25 mouse cellular contexts compared by ENCODE assay signal in the genomic region with DNA sequence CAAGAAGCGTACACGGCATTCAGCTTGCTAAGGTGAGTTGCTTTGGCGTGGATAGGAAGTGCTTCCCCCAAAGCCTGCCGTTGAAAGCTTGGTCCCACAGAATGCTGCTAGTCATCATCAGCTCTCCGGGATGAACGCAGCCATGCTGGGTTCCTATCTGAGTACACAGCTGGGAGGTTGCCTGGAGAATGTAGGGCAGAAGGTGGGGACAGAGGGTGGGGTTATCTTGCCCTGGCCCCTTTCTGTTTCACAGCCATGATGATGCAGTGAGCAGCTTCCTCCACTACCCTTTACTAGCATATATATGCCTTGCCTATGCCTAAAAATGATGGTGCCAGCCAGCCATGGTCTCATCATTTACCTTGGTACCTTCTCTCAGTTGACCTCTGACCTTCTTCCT.
A peak's percentile ranks its signal among the peaks of the same experiment; 100 is the strongest.
DNase-seq lines count a peak whose midpoint lies in the region; ATAC-seq and TF ChIP-seq lines count a peak whose summit lies in the region.
"Had no signal": no experiment of that assay in that cellular context is flagged by ENCODE, and none has a peak within 500 bp of the region (broad histone marks: within the 10 kb centered on the region; RNA-seq: fewer than 3 reads in every experiment).

No protein-coding gene starts in this region.

- peak overlapping the region; percentile 31; the same call in 1 of the 2 replicates for H3K4me2 ChIP-seq in liver, embryonic 14.5 days (ENCODE audit: low read depth)
- H3K4me2 ChIP-seq: embryonic facial prominence, embryonic 12.5 days; heart, embryonic 12.5 days; hindbrain, embryonic 15.5 days; midbrain, embryonic 11.5 days; neural tube, embryonic 12.5 days had no signal

- H3K4me1 ChIP-seq in heart, embryonic 10.5 days, result peaks cover 5% of the 10 kb centered on the region
- H3K4me1 ChIP-seq in liver, embryonic 14.5 days (replicated peaks; ENCODE audit: control insufficient read depth in 2 of 2, insufficient read depth in 2 of 2, low read length in 1 of 2), result peaks cover 0 to 9% of the 10 kb centered on the region in 2 experiments; a peak in 2 of 4 replicates
- H3K4me1 ChIP-seq: embryonic facial prominence, embryonic 12.5 days; hindbrain, embryonic 15.5 days; neural tube, embryonic 12.5 days had no signal

- H3K9me3 ChIP-seq in heart, embryonic 10.5 days, result no peaks in the 10 kb centered on the region
- H3K9me3 ChIP-seq in liver, embryonic 14.5 days (ENCODE audit: control insufficient read depth, low read length), result no peaks in the 10 kb centered on the region
- H3K9me3 ChIP-seq: embryonic facial prominence, embryonic 12.5 days; G1E; heart, embryonic 12.5 days; hindbrain, embryonic 15.5 days; neural tube, embryonic 12.5 days had no signal

- no peak overlapping the region for H3K9ac ChIP-seq in liver, embryonic 14.5 days (replicated peaks)
- H3K9ac ChIP-seq: embryonic facial prominence, embryonic 12.5 days; heart, embryonic 12.5 days; hindbrain, embryonic 15.5 days; neural tube, embryonic 12.5 days had no signal

- ATAC-seq in liver, embryonic 14.5 days (ENCODE audit: insufficient read depth), result peak; percentile 82
- ATAC-seq in megakaryocyte-erythroid progenitor cell, adult 5-6 weeks (replicated peaks; ENCODE audit: low FRiP score, low TSS enrichment, poor library complexity, severe bottlenecking), result peak; percentile 55; the same call in 1 of the 2 replicates
- ATAC-seq: forebrain, embryonic 14.5 days; inflammation-experienced regulatory T-cells, adult 6 months; midbrain, embryonic 16.5 days had no signal

- 43% methylated on average over 6 of the region's 6 CpGs for WGBS in heart, embryonic 10.5 days
- 38% methylated on average over 6 of the region's 6 CpGs for WGBS in liver, embryonic 14.5 days (ENCODE audit: insufficient replicate concordance)

- no peak for TF ChIP-seq CTCF in liver, embryonic 14.5 days (IDR thresholded peaks at IDR 0.05; ENCODE audit: low read depth)

- no peak overlapping the region for H3K27ac ChIP-seq in heart, embryonic 10.5 days
- H3K27ac ChIP-seq in liver, embryonic 14.5 days, result no peak overlapping the region
- H3K27ac ChIP-seq: embryonic facial prominence, embryonic 12.5 days; hindbrain, embryonic 15.5 days; macrophage; neural tube, embryonic 12.5 days had no signal

- no peaks in the 10 kb centered on the region for H3K27me3 ChIP-seq in heart, embryonic 10.5 days (ENCODE audit: insufficient read depth, poor library complexity, severe bottlenecking)
- no peaks in the 10 kb centered on the region for H3K27me3 ChIP-seq in liver, embryonic 14.5 days (ENCODE audit: control insufficient read depth, insufficient read depth, low read length)
- H3K27me3 ChIP-seq: embryonic facial prominence, embryonic 12.5 days; heart, embryonic 12.5 days; hindbrain, embryonic 15.5 days; neural tube, embryonic 12.5 days had no signal

- TF ChIP-seq EP300 in liver, embryonic 14.5 days (IDR thresholded peaks at IDR 0.05; ENCODE audit: low read depth), result no peak

- peak; percentile 77 for DNase-seq in heart, embryonic 10.5 days (ENCODE audit: low spot score)
- DNase-seq in heart, postnatal 4 days, result no peak
- DNase-seq in liver, result peak; percentile 61
- DNase-seq in liver, embryonic 14.5 days (ENCODE audit: low read depth in 3 of 3, low spot score in 3 of 3), result peak in 1 of 3 experiments; percentile 20
- DNase-seq in lung, postnatal 10 days, result no peak
- DNase-seq in cerebellum, adult 8-10 months, result no peak
- DNase-seq: adrenal gland, adult 8-10 months; cerebellum, adult 9-10 months; embryo, embryonic 11 days; gastrocnemius, postnatal 14 days; kidney, adult 11 months; kidney, postnatal 14 days; layer of hippocampus, adult 9-11 months had no signal

- H3K4me3 ChIP-seq in heart, embryonic 10.5 days, result no peak overlapping the region
- no peak overlapping the region for H3K4me3 ChIP-seq in liver, embryonic 14.5 days (ENCODE audit: insufficient read depth in 1 of 2, low read depth in 2 of 2, low read length in 2 of 2)
- H3K4me3 ChIP-seq: embryonic facial prominence, embryonic 12.5 days; heart, embryonic 12.5 days; hindbrain, embryonic 15.5 days; myocyte; neural tube, embryonic 12.5 days had no signal

- H3K36me3 ChIP-seq in heart, embryonic 10.5 days, result no peaks in the 10 kb centered on the region
- H3K36me3 ChIP-seq in liver, embryonic 14.5 days (replicated peaks; ENCODE audit: control insufficient read depth, insufficient read depth, low read depth), result no peaks in the 10 kb centered on the region
- H3K36me3 ChIP-seq: embryonic facial prominence, embryonic 12.5 days; hindbrain, embryonic 15.5 days; neural tube, embryonic 12.5 days had no signal

Comparison
In these comparisons a context has a peak if more than half of its experiments do, and no peak if none do; other contexts are left out.
1. DNase-seq: peak in heart, embryonic 10.5 days (single experiment) and liver (single experiment); none in heart, postnatal 4 days (single experiment), lung, postnatal 10 days (single experiment) and cerebellum, adult 8-10 months (single experiment).